Mouse (Mus musculus): Measurements from ENCODE around the gene Tacc2. TPM values are rescaled to one million over a fixed set of nuclear protein-coding genes. Genes with fewer than 3 reads are reported as not detected.

The Tacc2 gene
- polyA plus RNA-seq, 1 experiment from 2014 or later, result 58.9 TPM

DNA sequence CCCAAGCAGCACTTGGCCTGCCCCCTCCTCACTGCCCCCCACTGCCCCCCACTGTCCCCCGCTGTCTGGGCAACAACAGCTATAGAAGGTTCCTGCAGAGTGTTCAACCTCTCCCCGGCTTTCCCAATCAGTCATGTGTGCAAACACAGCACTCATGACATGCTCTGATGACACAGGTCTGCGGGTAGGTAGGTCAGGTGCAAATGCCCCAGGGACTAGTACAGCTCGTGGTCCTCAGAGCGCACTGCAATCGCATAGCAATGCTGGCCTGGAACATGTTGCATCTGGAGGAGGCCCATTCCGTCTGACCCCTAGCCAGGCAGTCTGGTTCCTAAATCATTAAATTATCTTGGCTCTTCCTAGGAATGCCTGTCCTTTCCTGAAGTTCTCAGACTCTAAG, 212.2 kb downstream of the Tacc2 start:
- Histone ChIP-seq H3K36me3 (no peaks in the 10 kb centered on the region), H3K27me3 (replicated peaks) (no peaks in the 10 kb centered on the region), H3K4me2 (no peak overlapping the region), H3K9ac (replicated peaks) (no peak overlapping the region), H3K27ac (replicated peaks) (no peak overlapping the region), H3K4me3 (replicated peaks) (no peak overlapping the region), H3K9me3 (replicated peaks) (no peaks in the 10 kb centered on the region), H3K4me1 (0 out of 2 replicates have a peak, but pooled peaks cover 3% of the 10 kb centered on the region)
- no peak for ATAC-seq (ENCODE audit: low FRiP score)
- WGBS, result 87% methylated on average over 7 of the region's 7 CpGs

DNA sequence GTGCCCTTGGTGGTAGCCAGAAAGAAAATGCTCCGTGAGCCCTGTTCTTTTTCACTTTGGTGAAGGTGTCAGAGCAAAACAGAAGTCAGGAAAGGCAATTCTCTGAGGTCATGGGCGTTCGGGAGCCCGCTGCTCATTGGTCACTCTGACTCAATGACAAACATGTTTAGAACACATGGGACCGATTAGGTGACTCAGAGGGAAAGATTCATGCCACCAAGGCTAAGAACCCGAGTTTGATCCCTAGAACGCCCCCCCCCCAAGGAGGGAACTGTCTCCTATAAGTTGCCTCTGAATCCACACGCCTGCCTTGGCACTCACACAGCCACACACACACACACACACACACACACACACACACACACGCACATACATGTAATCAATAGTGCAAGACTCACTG, 216.4 kb downstream of the Tacc2 start:
- whole genome bisulfite sequencing, result 89% methylated on average over 9 of the region's 9 CpGs
- Histone ChIP-seq H3K4me3 (replicated peaks) (no peak overlapping the region), H3K9me3 (replicated peaks) (no peaks in the 10 kb centered on the region), H3K27ac (replicated peaks) (no peak overlapping the region), H3K4me2 (no peak overlapping the region), H3K36me3 (no peaks in the 10 kb centered on the region), H3K27me3 (replicated peaks) (no peaks in the 10 kb centered on the region), H3K4me1 (no peaks in the 10 kb centered on the region), H3K9ac (replicated peaks) (no peak overlapping the region)
- no peak for ATAC-seq (ENCODE audit: low FRiP score)

DNA sequence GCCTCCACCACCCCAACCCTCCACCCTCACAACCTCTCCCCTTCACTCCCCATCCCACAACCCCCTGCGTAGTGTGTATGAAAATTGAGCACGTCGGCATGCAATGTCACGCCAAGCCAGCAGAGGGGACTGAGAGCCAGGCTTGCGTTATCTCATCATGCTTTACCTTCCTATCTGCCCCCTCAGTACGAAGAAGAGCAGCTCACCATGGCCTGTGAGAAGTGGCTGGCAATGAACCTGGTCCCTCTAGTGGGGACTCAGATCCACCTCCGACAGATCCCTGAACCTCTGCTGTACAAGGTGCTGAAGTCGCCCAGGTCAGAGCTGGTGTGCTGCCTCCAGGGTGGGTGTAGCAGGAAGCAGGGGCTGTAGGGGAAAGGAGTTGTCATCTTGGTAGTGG, 219.5 kb downstream of the Tacc2 start:
- H3K27ac ChIP-seq (replicated peaks), result no peak overlapping the region
- no peak overlapping the region for H3K9ac ChIP-seq (replicated peaks)
- H3K4me1 ChIP-seq, result no peaks in the 10 kb centered on the region
- ATAC-seq (ENCODE audit: low FRiP score), result no peak
- H3K9me3 ChIP-seq (replicated peaks), result no peaks in the 10 kb centered on the region
- H3K36me3 ChIP-seq, result no peaks in the 10 kb centered on the region
- 77% methylated on average over 8 of the region's 8 CpGs for WGBS
- H3K4me2 ChIP-seq, result no peak overlapping the region
- H3K27me3 ChIP-seq (replicated peaks), result no peaks in the 10 kb centered on the region
- H3K4me3 ChIP-seq (replicated peaks), result no peak overlapping the region

DNA sequence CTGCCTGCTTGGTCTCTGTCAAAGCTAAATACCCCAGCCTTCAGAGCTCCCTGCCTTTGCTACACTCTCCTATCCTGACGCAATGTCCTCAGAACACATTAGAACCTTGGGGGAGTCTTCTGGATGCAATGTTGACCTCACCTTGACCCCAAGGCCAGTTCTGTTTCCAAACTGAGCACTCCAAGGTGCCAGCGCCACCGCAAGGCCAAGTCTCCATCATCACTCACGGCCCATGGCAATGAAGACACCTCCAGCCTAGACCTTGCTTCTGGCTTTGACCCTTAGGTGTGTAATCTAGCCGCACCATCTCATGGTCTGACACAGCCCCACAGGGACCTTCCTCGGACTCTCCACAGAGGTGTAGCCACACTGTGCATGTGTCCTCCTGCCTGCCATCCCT, 220.3 kb downstream of the Tacc2 start:
- H3K9me3 ChIP-seq (replicated peaks), result no peaks in the 10 kb centered on the region
- H3K9ac ChIP-seq (replicated peaks), result no peak overlapping the region
- no peak for ATAC-seq (ENCODE audit: low FRiP score)
- no peak overlapping the region for H3K4me3 ChIP-seq (replicated peaks)
- no peak overlapping the region for H3K4me2 ChIP-seq
- no peaks in the 10 kb centered on the region for H3K27me3 ChIP-seq (replicated peaks)
- H3K4me1 ChIP-seq, result no peaks in the 10 kb centered on the region
- H3K36me3 ChIP-seq, result no peaks in the 10 kb centered on the region
- no peak overlapping the region for H3K27ac ChIP-seq (replicated peaks)
- 88% methylated on average over 6 of the region's 6 CpGs for WGBS

DNA sequence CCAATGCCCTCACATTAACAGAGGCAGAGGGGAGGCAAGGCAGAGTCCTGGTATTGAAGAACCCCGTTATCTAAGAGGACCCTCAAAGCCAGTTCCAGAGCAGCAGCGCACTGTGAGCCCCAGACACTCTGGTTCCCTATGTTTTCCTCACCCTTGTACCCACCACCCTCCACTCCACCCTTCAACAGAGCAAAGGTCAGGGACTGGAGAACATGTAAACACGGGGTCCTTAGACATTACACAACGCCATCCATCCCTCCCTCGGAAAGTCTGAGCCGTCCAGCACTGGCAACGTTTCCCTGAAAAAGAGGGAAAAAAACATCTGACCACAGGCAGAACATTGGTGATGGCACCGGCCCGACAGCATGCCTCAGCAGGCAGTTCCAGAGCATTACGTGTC, 222.2 kb downstream of the Tacc2 start:
- Histone ChIP-seq H3K4me2 (no peak overlapping the region), H3K27me3 (replicated peaks) (no peaks in the 10 kb centered on the region), H3K4me3 (replicated peaks) (no peak overlapping the region), H3K36me3 (no peaks in the 10 kb centered on the region), H3K27ac (replicated peaks) (no peak overlapping the region), H3K9me3 (replicated peaks) (no peaks in the 10 kb centered on the region), H3K9ac (replicated peaks) (no peak overlapping the region), H3K4me1 (no peaks in the 10 kb centered on the region)
- 88% methylated on average over 10 of the region's 10 CpGs for WGBS
- no peak for ATAC-seq (ENCODE audit: low FRiP score)

DNA sequence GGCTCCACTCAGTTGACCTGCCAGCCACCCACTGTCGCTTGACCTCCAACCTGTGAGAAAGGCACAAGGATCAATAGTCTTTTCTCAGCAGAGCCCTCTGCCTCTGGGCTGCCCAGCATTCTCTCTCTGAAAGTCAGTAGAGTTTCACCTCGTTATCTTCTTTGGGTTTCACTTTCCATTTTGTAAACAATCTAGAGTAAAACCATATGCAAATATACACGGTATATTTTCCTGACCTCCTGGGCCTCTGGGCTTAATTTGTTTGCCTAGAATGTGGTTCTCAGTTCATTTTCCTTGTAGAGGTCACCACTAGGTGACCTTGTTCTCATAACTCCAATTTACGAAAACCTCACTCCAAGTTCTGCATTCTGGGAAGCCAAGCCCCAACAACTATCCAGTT, 223.4 kb downstream of the Tacc2 start:
- ATAC-seq (ENCODE audit: low FRiP score), result no peak
- 82% methylated on average over 4 of the region's 4 CpGs for WGBS

DNA sequence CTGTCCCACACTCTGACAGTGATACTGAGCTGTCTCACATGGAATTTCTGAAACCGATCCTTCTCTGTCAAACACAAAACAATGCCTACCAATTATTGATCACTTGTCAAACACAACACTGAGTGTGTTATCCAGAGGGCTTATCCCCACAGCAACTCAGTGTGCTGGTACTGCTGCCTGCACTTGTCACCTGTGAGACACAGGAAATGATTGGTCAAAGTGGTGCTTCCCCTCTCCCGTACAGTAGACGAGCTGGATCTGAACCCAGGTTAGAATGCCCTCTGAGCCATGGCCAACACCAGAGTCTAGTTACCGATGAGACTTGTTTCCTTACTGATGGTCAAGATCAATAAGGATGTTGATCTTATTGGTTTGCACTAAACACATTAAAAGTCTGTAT, 224.6 kb downstream of the Tacc2 start:
- no peak overlapping the region for H3K27ac ChIP-seq (replicated peaks)
- no peaks in the 10 kb centered on the region for H3K9me3 ChIP-seq (replicated peaks)
- H3K36me3 ChIP-seq, result no peaks in the 10 kb centered on the region
- ATAC-seq (ENCODE audit: low FRiP score), result no peak
- no peaks in the 10 kb centered on the region for H3K4me1 ChIP-seq
- H3K9ac ChIP-seq (replicated peaks), result no peak overlapping the region
- no peak overlapping the region for H3K4me3 ChIP-seq (replicated peaks)
- no peak overlapping the region for H3K4me2 ChIP-seq
- WGBS, result 94% methylated on average over 4 of the region's 4 CpGs
- no peaks in the 10 kb centered on the region for H3K27me3 ChIP-seq (replicated peaks)

More for the DNA sequence above, 223.4 kb downstream of the Tacc2 start:
- Histone ChIP-seq H3K36me3 (no peaks in the 10 kb centered on the region), H3K27ac (replicated peaks) (no peak overlapping the region), H3K4me2 (no peak overlapping the region), H3K4me1 (no peaks in the 10 kb centered on the region), H3K9me3 (replicated peaks) (no peaks in the 10 kb centered on the region), H3K27me3 (replicated peaks) (no peaks in the 10 kb centered on the region), H3K4me3 (replicated peaks) (no peak overlapping the region), H3K9ac (replicated peaks) (no peak overlapping the region)

DNA sequence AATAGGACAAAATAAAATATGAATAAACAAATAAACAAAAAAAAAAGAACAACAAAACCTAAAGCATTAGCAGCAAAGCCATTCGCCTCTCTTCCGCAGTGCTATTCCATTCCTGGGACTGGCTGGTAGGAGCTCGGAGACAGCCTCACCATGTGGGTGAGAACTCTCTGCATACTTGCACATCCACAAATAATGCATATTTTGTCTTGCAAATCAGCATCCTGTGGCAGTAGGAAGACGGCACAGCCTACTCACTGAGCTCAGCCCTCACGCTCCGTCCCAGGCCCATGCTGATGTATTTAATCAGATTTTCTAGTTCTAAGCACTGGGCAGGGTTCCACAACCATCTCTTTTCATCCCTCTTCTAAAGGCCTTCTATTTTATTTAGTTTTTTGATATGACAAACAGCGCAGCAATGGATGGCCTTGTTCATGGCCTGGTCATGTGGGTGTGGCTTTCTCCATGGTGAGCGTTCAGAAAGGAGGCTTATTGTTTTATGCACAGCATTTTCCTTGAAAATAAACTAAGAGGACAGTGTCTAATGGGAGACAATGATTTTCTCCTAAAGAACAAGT, 226.1 kb downstream of the Tacc2 start:
- no peaks in the 10 kb centered on the region for H3K9me3 ChIP-seq (replicated peaks)
- H3K9ac ChIP-seq (replicated peaks), result no peak overlapping the region
- ATAC-seq (ENCODE audit: low FRiP score), result no peak
- H3K4me2 ChIP-seq, result no peak overlapping the region
- H3K27me3 ChIP-seq (replicated peaks), result no peaks in the 10 kb centered on the region
- no peak overlapping the region for H3K4me3 ChIP-seq (replicated peaks)
- no peak overlapping the region for H3K27ac ChIP-seq (replicated peaks)
- 0 out of 2 replicates have a peak, but pooled peaks cover 5% of the 10 kb centered on the region for H3K4me1 ChIP-seq
- WGBS, result 84% methylated on average over 8 of the region's 8 CpGs
- H3K36me3 ChIP-seq, result no peaks in the 10 kb centered on the region

DNA sequence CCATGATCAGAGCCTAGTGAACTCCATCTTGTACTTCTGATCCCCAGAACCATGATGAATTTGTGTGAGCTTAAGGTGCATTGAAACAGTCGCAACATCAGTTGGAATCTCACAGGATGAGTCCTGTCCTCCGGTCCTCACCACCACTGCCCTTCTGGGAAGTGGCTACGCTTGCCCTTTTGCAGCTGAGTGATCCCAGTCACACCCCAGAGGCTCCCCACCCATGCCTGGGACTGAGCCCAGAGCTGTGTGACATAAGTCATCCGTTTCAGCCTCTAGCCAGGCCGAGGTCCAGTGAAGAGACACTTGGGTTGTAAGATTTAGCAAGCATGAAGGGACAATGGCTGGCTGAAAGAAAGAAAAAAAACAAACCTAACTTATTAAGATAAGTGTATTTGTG, 227.8 kb downstream of the Tacc2 start:
- Histone ChIP-seq H3K27ac (replicated peaks) (no peak overlapping the region), H3K9ac (replicated peaks) (no peak overlapping the region), H3K4me2 (no peak overlapping the region), H3K4me3 (replicated peaks) (no peak overlapping the region), H3K27me3 (replicated peaks) (no peaks in the 10 kb centered on the region), H3K36me3 (no peaks in the 10 kb centered on the region), H3K9me3 (replicated peaks) (no peaks in the 10 kb centered on the region), H3K4me1 (0 out of 2 replicates have a peak, but pooled peaks cover 5% of the 10 kb centered on the region)
- WGBS, result 86% methylated on average over 5 of the region's 5 CpGs
- ATAC-seq (ENCODE audit: low FRiP score), result no peak

DNA sequence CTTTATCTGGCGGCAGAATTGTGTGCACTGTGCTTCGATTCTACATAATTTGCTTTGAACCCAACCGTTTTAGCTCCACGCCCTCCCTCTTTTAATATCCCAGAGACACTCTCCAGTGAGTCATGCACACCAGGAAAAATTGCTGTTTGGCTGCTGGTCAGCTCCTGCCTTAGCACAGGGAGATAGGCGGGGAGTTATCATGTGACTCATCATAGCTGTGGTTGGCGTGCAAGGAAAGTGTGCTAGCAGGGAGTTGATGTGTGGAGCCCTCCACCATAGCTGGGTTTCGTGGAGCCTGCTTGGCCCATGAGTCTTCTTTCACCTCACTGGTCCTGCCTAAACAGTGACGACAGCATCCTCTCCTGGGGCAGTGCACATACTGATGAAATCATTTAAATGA, 230.5 kb downstream of the Tacc2 start:
- no peaks in the 10 kb centered on the region for H3K36me3 ChIP-seq
- H3K9ac ChIP-seq (replicated peaks), result no peak overlapping the region
- no peak for ATAC-seq (ENCODE audit: low FRiP score)
- no peaks in the 10 kb centered on the region for H3K9me3 ChIP-seq (replicated peaks)
- H3K4me1 ChIP-seq, result 0 out of 2 replicates have a peak, but pooled peaks cover 5% of the 10 kb centered on the region
- 65% methylated on average over 8 of the region's 8 CpGs for WGBS
- H3K4me3 ChIP-seq (replicated peaks), result no peak overlapping the region
- H3K4me2 ChIP-seq, result no peak overlapping the region
- no peak overlapping the region; the same call in 1 of the 2 replicates for H3K27ac ChIP-seq (replicated peaks)
- H3K27me3 ChIP-seq (replicated peaks), result no peaks in the 10 kb centered on the region

DNA sequence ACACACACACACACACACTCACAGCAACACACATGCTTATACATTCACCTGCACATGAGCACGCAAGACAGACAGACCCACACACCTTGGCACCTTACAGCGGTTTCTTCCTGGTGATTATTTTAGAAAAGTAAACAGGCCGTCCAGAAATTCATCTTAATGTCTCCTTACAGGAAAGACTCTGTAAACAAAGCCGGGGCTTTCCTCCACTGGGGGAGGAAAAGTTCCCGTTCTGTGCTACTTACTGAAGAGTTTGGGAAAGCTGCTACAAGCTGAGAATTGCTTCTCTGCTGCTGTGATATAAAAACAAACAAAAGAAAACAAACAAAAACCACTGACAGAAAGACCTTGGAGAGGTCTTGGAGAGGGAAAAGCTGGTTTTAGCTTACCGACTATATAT, 231.5 kb downstream of the Tacc2 start:
- H3K27ac ChIP-seq (replicated peaks), result no peak overlapping the region
- no peak for ATAC-seq (ENCODE audit: low FRiP score)
- 0 out of 2 replicates have a peak, but pooled peaks cover 5% of the 10 kb centered on the region for H3K4me1 ChIP-seq
- no peaks in the 10 kb centered on the region for H3K36me3 ChIP-seq
- H3K4me2 ChIP-seq, result no peak overlapping the region
- 70% methylated on average over 6 of the region's 6 CpGs for WGBS
- no peaks in the 10 kb centered on the region for H3K27me3 ChIP-seq (replicated peaks)
- no peak overlapping the region for H3K9ac ChIP-seq (replicated peaks)
- H3K4me3 ChIP-seq (replicated peaks), result no peak overlapping the region
- no peaks in the 10 kb centered on the region for H3K9me3 ChIP-seq (replicated peaks)

DNA sequence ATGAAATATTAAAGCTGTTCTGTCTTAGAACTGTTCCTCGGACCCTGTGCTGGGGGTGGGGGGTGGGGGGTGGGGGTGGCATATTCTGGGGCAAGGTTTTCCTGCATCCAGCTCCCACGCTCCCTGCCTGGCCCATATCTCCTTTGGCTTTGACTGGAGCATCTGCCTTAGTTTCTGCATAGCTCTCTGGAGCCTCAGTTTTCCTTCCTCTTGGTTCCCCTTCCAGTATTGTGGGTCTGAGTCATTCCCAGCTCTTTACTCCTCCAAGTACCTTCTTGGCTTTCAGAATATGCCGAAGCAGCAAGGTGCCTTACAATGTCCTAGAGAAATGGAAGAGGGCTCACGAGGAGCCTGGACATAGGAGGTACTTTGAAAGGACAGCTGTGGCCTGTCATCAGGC, 233.0 kb downstream of the Tacc2 start:
- H3K9ac ChIP-seq (replicated peaks), result no peak overlapping the region
- ATAC-seq (ENCODE audit: low FRiP score), result no peak
- H3K9me3 ChIP-seq (replicated peaks), result no peaks in the 10 kb centered on the region
- no peaks in the 10 kb centered on the region for H3K27me3 ChIP-seq (replicated peaks)
- H3K4me1 ChIP-seq, result 0 out of 2 replicates have a peak, but pooled peaks cover 5% of the 10 kb centered on the region
- no peak overlapping the region for H3K4me3 ChIP-seq (replicated peaks)
- H3K27ac ChIP-seq (replicated peaks), result no peak overlapping the region
- WGBS, result 93% methylated on average over 4 of the region's 4 CpGs
- no peaks in the 10 kb centered on the region for H3K36me3 ChIP-seq
- no peak overlapping the region for H3K4me2 ChIP-seq

All from neural tube, embryonic 15.5 days (tissue).